Mouse (Mus musculus) embryonic facial prominence, embryonic 14.5 days (tissue): Measurements from ENCODE around the gene Vgf. TPM values are rescaled to one million over a fixed set of nuclear protein-coding genes. Genes with fewer than 3 reads are reported as not detected.

Source experiments
- ATAC-seq: fragments of 200-750 bp; cut with Nextera tagmentation; 2 replicates; pipeline ENCODE4 v1.8.0; 2017; ENCODE audit warnings: low read depth, moderate number of reproducible peaks, moderate TSS enrichment
- DNase-seq: peaks from one replicate; pipeline ENCODE4 v3.0.0-alpha.2; 2015; ENCODE audit warnings: low spot score
- H3K27ac ChIP-seq: fragments of 300-500 bp; sonication (generic); replicated peaks from 2 replicates; pipeline ENCODE4 v1.5.1; 2014; ENCODE audit warnings: low read depth, mild to moderate bottlenecking, low read length, moderate library complexity
- H3K27me3 ChIP-seq: fragments of 300-500 bp; sonication (generic); replicated peaks from 2 replicates; pipeline ENCODE4 v1.6.1; 2014; ENCODE audit warnings: low read length; ENCODE audit not compliant: control insufficient read depth, insufficient read depth
- H3K36me3 ChIP-seq: fragments of 300-500 bp; sonication (generic); 2 replicates; pipeline ENCODE4 v1.6.1; 2014; ENCODE audit warnings: low read length, mixed read lengths; ENCODE audit not compliant: control insufficient read depth, insufficient read depth
- H3K4me1 ChIP-seq: fragments of 300-500 bp; sonication (generic); 2 replicates; pipeline ENCODE4 v1.6.1; 2014; ENCODE audit warnings: antibody characterized with exemption, low read length; ENCODE audit not compliant: control insufficient read depth, insufficient read depth
- H3K4me2 ChIP-seq: fragments of 300-500 bp; sonication (generic); 2 replicates; pipeline ENCODE4 v1.6.1; 2014; ENCODE audit warnings: low read depth, mild to moderate bottlenecking, low read length, moderate library complexity, mixed read lengths
- H3K4me3 ChIP-seq: fragments of 300-500 bp; sonication (generic); 2 replicates; pipeline ENCODE4 v1.5.1; 2014; ENCODE audit warnings: low read depth, mild to moderate bottlenecking, low read length
- H3K9ac ChIP-seq: fragments of 300-500 bp; sonication (generic); 2 replicates; pipeline ENCODE4 v1.6.1; 2014; ENCODE audit warnings: low read depth, mild to moderate bottlenecking, low read length, moderate library complexity, mixed read lengths
- H3K9me3 ChIP-seq: fragments of 300-500 bp; sonication (generic); 2 replicates; pipeline ENCODE4 v1.6.1; 2016; ENCODE audit warnings: low read length; ENCODE audit not compliant: control insufficient read depth
- WGBS: fragments of 180-500 bp; shearing (Covaris S2); extraction: QIAGEN DNeasy Blood & Tissue Kit; methylation state at CpG from one replicate; pipeline ENCODE4 v1.1.7; 2014; 5-methylcytosine and 5-hydroxymethylcytosine counted together
- polyA plus RNA-seq: library from polyadenylated mRNA; unstranded; fragments of >200 nt; fragmentation: Nextera tagmentation; extraction: Ambion mirVana; gene quantifications from 2 replicates; pipeline ENCODE4 v1.2.1, GENCODE M21; 2014

Gene Vgf
- polyA plus RNA-seq, 1 experiment from 2014 or later, result 1.3 TPM

- Histone ChIP-seq H3K27me3 (peaks cover 54% of the 10 kb centered on the region), H3K4me1 (no peaks in the 10 kb centered on the region), H3K27ac (no peak overlapping the region), H3K4me2 (no peak overlapping the region), H3K9me3 (no peaks in the 10 kb centered on the region), H3K4me3 (no peak overlapping the region), H3K9ac (no peak overlapping the region), H3K36me3 (no peaks in the 10 kb centered on the region)
- ATAC-seq (no peak), DNase-seq (no peak)
- WGBS, result 50% methylated on average over 3 of the region's 3 CpGs
Measured at GRCm38 (mm10) chr5:137024318-137024717, 1.9 kb upstream of the Vgf start.

GRCm38 (mm10) chr5:137025132-137025531, 1.1 kb upstream of the Vgf start:
- Histone ChIP-seq H3K4me1 (no peaks in the 10 kb centered on the region), H3K4me3 (no peak overlapping the region), H3K9me3 (no peaks in the 10 kb centered on the region), H3K9ac (no peak overlapping the region), H3K4me2 (peak overlapping the region; percentile 16; the same call in 1 of the 2 replicates), H3K36me3 (no peaks in the 10 kb centered on the region), H3K27ac (no peak overlapping the region), H3K27me3 (peaks cover 62% of the 10 kb centered on the region)
- DNase-seq (peak; percentile 52), ATAC-seq (peak; percentile 30; the same call in 1 of the 2 replicates)
- WGBS, result under 1% methylated on average over 23 of the region's 23 CpGs

- DNase-seq (no peak), ATAC-seq (no peak)
- Histone ChIP-seq H3K27ac (no peak overlapping the region), H3K9ac (no peak overlapping the region), H3K4me2 (no peak overlapping the region; the same call in 1 of the 2 replicates), H3K27me3 (peaks cover 83% of the 10 kb centered on the region), H3K4me3 (peak overlapping the region; percentile 34; the same call in 1 of the 2 replicates), H3K9me3 (no peaks in the 10 kb centered on the region), H3K36me3 (no peaks in the 10 kb centered on the region), H3K4me1 (peaks cover 15% of the 10 kb centered on the region)
- WGBS, result 5% methylated on average over 22 of the region's 29 CpGs
Measured at GRCm38 (mm10) chr5:137028561-137029272, 2.5 kb downstream of the Vgf start.

- DNase-seq (no peak), ATAC-seq (no peak)
- Histone ChIP-seq H3K27me3 (peaks cover 79% of the 10 kb centered on the region), H3K9me3 (no peaks in the 10 kb centered on the region), H3K36me3 (no peaks in the 10 kb centered on the region), H3K4me3 (peak overlapping the region; percentile 34), H3K9ac (no peak overlapping the region), H3K27ac (no peak overlapping the region), H3K4me1 (peaks cover 15% of the 10 kb centered on the region), H3K4me2 (peak overlapping the region; percentile 59)
- 2% methylated on average over 8 of the region's 8 CpGs for WGBS
Measured at GRCm38 (mm10) chr5:137029273-137029585, 3.0 kb downstream of the Vgf start.

GRCm38 (mm10) chr5:137029643-137030415, 3.6 kb downstream of the Vgf start:
- Histone ChIP-seq H3K9me3 (no peaks in the 10 kb centered on the region), H3K27me3 (peaks cover 73% of the 10 kb centered on the region), H3K36me3 (no peaks in the 10 kb centered on the region), H3K4me3 (peak overlapping the region; percentile 34), H3K27ac (no peak overlapping the region), H3K9ac (peak overlapping the region; percentile 14; the same call in 1 of the 2 replicates), H3K4me2 (peak overlapping the region; percentile 59), H3K4me1 (peaks cover 15% of the 10 kb centered on the region)
- ATAC-seq, result peak; percentile 69
- under 1% methylated on average over 50 of the region's 52 CpGs for WGBS
- DNase-seq, result peak; percentile 97

- Histone ChIP-seq H3K4me3 (peak overlapping the region; percentile 34), H3K27me3 (peaks cover 67% of the 10 kb centered on the region), H3K4me1 (peaks cover 15% of the 10 kb centered on the region), H3K9ac (no peak overlapping the region), H3K9me3 (no peaks in the 10 kb centered on the region), H3K4me2 (peak overlapping the region; percentile 59), H3K27ac (no peak overlapping the region), H3K36me3 (no peaks in the 10 kb centered on the region)
- no peak for DNase-seq
- ATAC-seq, result no peak
- WGBS, result 14% methylated on average over 22 of the region's 22 CpGs
Measured at GRCm38 (mm10) chr5:137030416-137030810, 4.2 kb downstream of the Vgf start.

GRCm38 (mm10) chr5:137031076-137032032, 5.2 kb downstream of the Vgf start:
- ATAC-seq (no peak), DNase-seq (peak; percentile 24)
- Histone ChIP-seq H3K27ac (no peak overlapping the region), H3K36me3 (peaks cover 9% of the 10 kb centered on the region), H3K27me3 (peaks cover 57% of the 10 kb centered on the region), H3K4me3 (peak overlapping the region; percentile 43), H3K4me1 (peaks cover 15% of the 10 kb centered on the region), H3K4me2 (peak overlapping the region; percentile 87), H3K9me3 (no peaks in the 10 kb centered on the region), H3K9ac (no peak overlapping the region)
- WGBS, result under 1% methylated on average over 66 of the region's 78 CpGs

GRCm38 (mm10) chr5:137032033-137032421, 5.8 kb downstream of the Vgf start:
- H3K27ac ChIP-seq, result no peak overlapping the region
- no peak for ATAC-seq
- H3K9me3 ChIP-seq, result no peaks in the 10 kb centered on the region
- peak overlapping the region; percentile 87 for H3K4me2 ChIP-seq
- peaks cover 51% of the 10 kb centered on the region for H3K27me3 ChIP-seq
- H3K4me3 ChIP-seq, result peak overlapping the region; percentile 43
- no peak for DNase-seq
- H3K4me1 ChIP-seq, result peaks cover 15% of the 10 kb centered on the region
- H3K9ac ChIP-seq, result no peak overlapping the region; the same call in 1 of the 2 replicates
- WGBS, result under 1% methylated on average over 31 of the region's 33 CpGs
- peaks cover 15% of the 10 kb centered on the region for H3K36me3 ChIP-seq
